Mouse (Mus musculus): ENCODE data around the gene Hrk.
A peak's percentile ranks its signal among the peaks of the same experiment; 100 is the strongest.

The Hrk gene

GRCm38 (mm10) chr5:118164581-118164980 lies at the start of gene Hrk:
Hrk (plus strand) TSS chr5:118164648.
- DNase-seq, result no peak

- no peak for DNase-seq
These were observed 46.1 kb upstream of the Hrk start for GRCm38 (mm10) chr5:118118351-118118750.

- no peak for DNase-seq
These were observed 45.5 kb upstream of the Hrk start for GRCm38 (mm10) chr5:118118922-118119321.

GRCm38 (mm10) chr5:118120670-118121069 lies 43.8 kb upstream of the Hrk start:
- DNase-seq, result no peak

GRCm38 (mm10) chr5:118121928-118122327 lies 42.5 kb upstream of the Hrk start:
- no peak for DNase-seq

GRCm38 (mm10) chr5:118123096-118123495 lies 41.4 kb upstream of the Hrk start:
- no peak for DNase-seq

GRCm38 (mm10) chr5:118126671-118127070 lies 37.8 kb upstream of the Hrk start:
- DNase-seq, result no peak

- DNase-seq, result no peak
These were observed 36.2 kb upstream of the Hrk start for GRCm38 (mm10) chr5:118128208-118128607.

- DNase-seq, result no peak
These were observed 35.8 kb upstream of the Hrk start for GRCm38 (mm10) chr5:118128651-118129050.

GRCm38 (mm10) chr5:118136391-118136790 lies 28.1 kb upstream of the Hrk start:
- DNase-seq, result no peak

GRCm38 (mm10) chr5:118139630-118140029 lies 24.8 kb upstream of the Hrk start:
- no peak for DNase-seq

- no peak for DNase-seq
These were observed 22.0 kb upstream of the Hrk start for GRCm38 (mm10) chr5:118142471-118142870.

GRCm38 (mm10) chr5:118143211-118144026 lies 21.0 kb upstream of the Hrk start:
- peak; percentile 58 to 86 for DNase-seq

GRCm38 (mm10) chr5:118144327-118144726 lies 20.1 kb upstream of the Hrk start:
- DNase-seq, result no peak

- no peak for DNase-seq
These were observed 19.7 kb upstream of the Hrk start for GRCm38 (mm10) chr5:118144770-118145169.

GRCm38 (mm10) chr5:118145458-118145857 lies 19.0 kb upstream of the Hrk start:
- no peak for DNase-seq

GRCm38 (mm10) chr5:118145999-118146679 lies 18.3 kb upstream of the Hrk start:
- peak in 1 of 2 experiments; percentile 24 for DNase-seq

GRCm38 (mm10) chr5:118147264-118147663 lies 17.2 kb upstream of the Hrk start:
- DNase-seq, result no peak

- no peak for DNase-seq
These were observed 14.7 kb upstream of the Hrk start for GRCm38 (mm10) chr5:118149711-118150110.

- peak; percentile 91 to 94 for DNase-seq
These were observed 9.4 kb upstream of the Hrk start, which contains the start of gene Fbxw8 for GRCm38 (mm10) chr5:118154839-118155564. Fbxw8 (minus strand) TSS chr5:118155464.

- DNase-seq, result no peak
These were observed 8.9 kb upstream of the Hrk start for GRCm38 (mm10) chr5:118155565-118155947.

- DNase-seq, result no peak
These were observed 7.5 kb upstream of the Hrk start for GRCm38 (mm10) chr5:118156976-118157375.

- peak in 1 of 2 experiments; percentile 11 for DNase-seq
These were observed 3.8 kb upstream of the Hrk start for GRCm38 (mm10) chr5:118160691-118161090.

Measured in kidney, postnatal 25 days (tissue).